Mouse (Mus musculus) left cerebral cortex, postnatal 10 days (tissue): Measurements from ENCODE around the gene Adamts18. TPM values are rescaled to one million over a fixed set of nuclear protein-coding genes. Genes with fewer than 3 reads are reported as not detected.
"Not testable (repeated sequence)": the region's sequence is repeated elsewhere in the genome, so short reads cannot be mapped to it uniquely, and the experiment has no call there.

Experiments used
- DNase-seq, 2 experiments: peaks; one replicate each; pipeline ENCODE4 v3.0.0; 2021 to 2022; ENCODE audit warnings: low spot score in 2 of 2, mixed read lengths in 1 of 2; ENCODE audit errors: extremely low spot score in 1 of 2
- intact Hi-C: fragments of 180-260 bp; cut with DNase I; formaldehyde crosslinking; loops from one replicate; pipeline ENCODE4 v1.15.1; 2025
- total RNA-seq, 2 experiments: library from RNA; stranded (reverse); gene quantifications; 2 replicates each; pipeline ENCODE4 v1.2.3; 2021

Adamts18 gene
- total RNA-seq, 2 experiments from 2014 or later = 7.7 to 10.0 TPM

GRCm38 (mm10) chr8:113847606-113848080 lies 895 bp downstream of the Adamts18 start:
- DNase-seq = no peak
- intact Hi-C loops = loop anchor here (5.0 kb wide), 2 partner anchors 140 to 185 kb away; no protein-coding TSS in a partner anchor

DNA sequence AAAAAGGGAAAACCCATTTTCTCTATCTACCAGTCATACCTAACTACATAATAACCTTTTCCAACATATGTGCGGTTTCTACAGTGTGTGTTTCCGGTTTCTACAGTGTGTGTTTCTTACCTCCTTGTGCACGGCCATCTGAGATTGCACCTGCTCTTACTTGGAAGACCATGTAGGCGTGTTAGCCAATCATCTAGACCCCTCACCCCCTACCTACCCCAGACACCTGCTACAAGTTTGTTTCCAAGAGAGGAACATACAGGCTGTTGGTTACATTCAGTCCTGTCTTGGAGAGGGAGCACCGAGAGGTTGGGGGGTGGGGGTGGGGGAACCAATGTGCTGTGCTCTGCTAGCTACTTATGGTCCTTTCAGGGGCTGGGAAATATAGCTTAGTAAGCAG lies 1.9 kb downstream of the Adamts18 start:
- DNase-seq = no peak
- intact Hi-C loops = loop anchor here (5.0 kb wide), 2 partner anchors 141 to 184 kb away; no protein-coding TSS in a partner anchor

DNA sequence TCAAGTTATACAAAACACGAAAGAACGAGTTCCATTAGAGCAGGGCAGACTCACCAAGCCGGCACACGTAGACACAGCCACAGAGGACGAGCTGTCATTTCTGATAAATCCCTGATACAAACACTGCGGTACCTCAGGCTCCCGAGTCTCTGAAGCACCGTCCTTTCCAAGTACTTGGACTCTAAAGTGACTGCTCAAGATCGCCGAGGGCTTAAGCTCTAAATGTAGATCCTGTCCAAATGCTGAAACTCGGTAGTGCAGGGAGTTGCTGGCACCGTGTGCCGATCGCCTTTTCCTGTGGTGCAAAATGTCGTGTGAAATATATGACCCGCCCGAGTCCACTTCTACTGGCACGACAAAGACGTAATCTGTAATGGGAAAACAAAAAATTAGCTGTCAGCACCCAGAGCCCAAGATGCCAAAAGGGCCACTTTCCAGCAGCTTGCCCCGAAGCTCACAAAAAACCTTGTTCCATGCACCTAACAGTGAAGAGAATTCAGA lies 3.7 kb downstream of the Adamts18 start:
- intact Hi-C loops = loop anchor here (5.0 kb wide), 2 partner anchors 142 to 183 kb away; no protein-coding TSS in a partner anchor
- no peak for DNase-seq

GRCm38 (mm10) chr8:113838211-113838610 lies 10.3 kb downstream of the Adamts18 start:
- intact Hi-C loops = no loop called here
- no peak for DNase-seq

GRCm38 (mm10) chr8:113837570-113837915 lies 11.0 kb downstream of the Adamts18 start:
- DNase-seq = no peak
- intact Hi-C loops = no loop called here

GRCm38 (mm10) chr8:113836892-113837569 lies 11.5 kb downstream of the Adamts18 start:
- intact Hi-C loops = no loop called here
- DNase-seq = no peak

DNA sequence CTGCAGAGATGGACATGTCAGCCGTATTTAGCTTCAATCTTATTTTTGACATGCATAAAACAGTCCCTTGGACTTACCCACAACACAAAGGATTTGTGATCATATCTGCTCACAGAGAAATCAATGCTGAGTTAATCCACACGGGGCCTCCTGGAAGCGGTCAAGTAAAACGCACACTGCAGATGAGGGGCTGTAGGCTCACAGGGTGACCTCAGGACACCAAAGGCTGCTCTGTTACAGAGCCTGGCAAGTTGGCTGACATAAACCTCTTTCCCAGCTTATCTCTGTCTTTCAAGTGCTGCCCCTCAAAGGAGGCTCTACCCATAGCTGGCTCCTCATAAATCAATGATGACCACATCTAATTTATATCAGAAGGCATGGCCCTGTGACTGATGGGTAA lies 14.9 kb downstream of the Adamts18 start:
- DNase-seq = no peak
- intact Hi-C loops = no loop called here

GRCm38 (mm10) chr8:113827270-113827669 lies 21.3 kb downstream of the Adamts18 start:
- intact Hi-C loops = no loop called here
- no peak for DNase-seq

GRCm38 (mm10) chr8:113820983-113821587 lies 27.5 kb downstream of the Adamts18 start:
- intact Hi-C loops = no loop called here
- DNase-seq = no peak

- intact Hi-C loops = no loop called here
These were observed 34.6 kb downstream of the Adamts18 start for GRCm38 (mm10) chr8:113813966-113814365.

GRCm38 (mm10) chr8:113811521-113811920 lies 37.0 kb downstream of the Adamts18 start:
- no peak for DNase-seq
- intact Hi-C loops = no loop called here

More at GRCm38 (mm10) chr8:113813966-113814365, 34.6 kb downstream of the Adamts18 start:
- no peak for DNase-seq

DNA sequence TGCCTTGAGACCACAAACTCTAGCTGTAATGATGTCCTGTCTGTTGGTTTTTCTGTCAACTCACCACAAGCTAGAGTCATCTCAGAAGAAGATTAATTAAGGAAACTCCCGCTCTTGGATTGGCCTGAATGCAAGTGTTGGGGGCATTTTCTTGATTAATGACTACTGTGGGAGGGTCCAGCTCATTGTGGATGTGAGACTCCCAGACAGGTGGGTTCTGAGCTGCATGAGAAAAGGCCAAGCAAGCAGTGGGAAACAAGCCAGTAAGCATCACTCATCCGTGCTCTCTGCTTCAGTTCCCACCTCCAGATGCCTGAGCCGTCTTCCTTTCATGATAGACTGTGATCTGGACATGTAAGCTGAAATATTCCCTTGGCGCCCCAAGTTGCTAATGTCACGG lies 38.6 kb downstream of the Adamts18 start:
- intact Hi-C loops = no loop called here
- DNase-seq = no peak

DNA sequence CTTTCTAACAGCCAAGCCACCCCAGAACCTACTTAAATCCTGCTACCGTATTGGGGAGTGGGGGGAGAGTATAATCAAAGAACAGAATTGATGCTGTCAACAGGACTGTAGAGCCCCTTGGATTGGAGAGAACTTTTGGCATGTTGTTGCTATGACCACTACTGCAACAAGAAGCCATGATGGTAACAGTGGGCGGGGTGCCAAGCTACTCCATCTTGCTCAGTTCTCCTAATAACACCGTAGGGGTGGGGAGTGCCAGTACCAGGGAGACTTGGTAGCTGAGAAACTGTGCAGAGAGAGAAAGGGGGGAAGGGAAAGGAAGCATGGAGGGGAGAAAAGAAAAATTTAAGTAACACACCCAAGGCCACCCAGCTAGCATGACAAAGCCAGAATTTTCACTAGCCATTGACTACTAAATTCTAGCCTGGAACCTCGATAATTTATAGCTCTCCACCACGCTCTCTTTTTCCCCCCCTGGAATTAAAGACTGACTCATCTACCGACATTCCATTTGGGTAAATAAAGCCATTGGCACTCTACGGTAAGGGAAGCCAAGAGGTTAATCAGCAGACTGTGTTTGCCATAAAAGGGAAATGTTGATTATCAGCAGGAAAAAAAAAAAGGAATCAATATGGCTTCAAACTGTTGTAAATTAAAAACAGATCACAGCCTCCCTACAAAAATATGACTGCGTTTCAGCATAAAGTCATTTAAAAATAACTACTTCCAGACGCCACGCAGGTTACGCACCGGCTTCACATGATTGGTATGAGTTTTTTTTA lies 44.5 kb downstream of the Adamts18 start:
- DNase-seq = no peak
- intact Hi-C loops = no loop called here

- intact Hi-C loops = no loop called here
- DNase-seq = no peak
These were observed 47.0 kb downstream of the Adamts18 start for GRCm38 (mm10) chr8:113801551-113801950.

GRCm38 (mm10) chr8:113800556-113800955 lies 48.0 kb downstream of the Adamts18 start:
- DNase-seq, intact Hi-C loops: not testable (repeated sequence)

GRCm38 (mm10) chr8:113799550-113799949 lies 49.0 kb downstream of the Adamts18 start:
- intact Hi-C loops = no loop called here
- DNase-seq = no peak

GRCm38 (mm10) chr8:113791856-113792255 lies 56.7 kb downstream of the Adamts18 start:
- intact Hi-C loops = no loop called here
- peak in 1 of 2 experiments; percentile 25 for DNase-seq

DNA sequence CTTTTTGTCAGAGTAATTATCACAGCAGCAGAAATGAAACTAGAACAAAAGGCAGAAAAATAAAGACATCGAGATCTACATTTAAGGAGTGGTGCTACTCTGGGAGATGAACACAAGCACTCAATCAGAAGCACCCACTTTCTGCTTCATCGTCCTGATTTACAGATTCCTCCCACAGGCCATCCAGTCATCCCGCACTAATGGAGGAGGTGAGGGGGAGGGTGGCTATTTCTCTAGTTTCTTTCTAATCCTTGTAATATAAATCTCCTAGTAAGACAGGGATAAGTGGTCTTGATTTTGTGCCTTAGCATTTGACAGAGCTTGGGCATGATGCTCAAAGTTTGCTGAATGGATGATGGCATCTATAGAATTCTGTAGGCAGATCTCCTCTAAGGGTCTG lies 57.5 kb downstream of the Adamts18 start:
- DNase-seq = no peak
- intact Hi-C loops = no loop called here

GRCm38 (mm10) chr8:113783711-113784110 lies 64.8 kb downstream of the Adamts18 start:
- DNase-seq = no peak
- intact Hi-C loops = no loop called here
